Mouse (Mus musculus) layer of hippocampus, postnatal 36 days (tissue): ENCODE measurements around the gene Olfr569. TPM values are rescaled to one million over a fixed set of nuclear protein-coding genes. Genes with fewer than 3 reads are reported as not detected.

Experiments
- DNase-seq, 2 experiments: peaks; one replicate each; pipeline ENCODE4 v3.0.0; 2022
- total RNA-seq, 2 experiments: library from RNA; stranded (reverse); gene quantifications; 2 replicates each; pipeline ENCODE4 v1.2.3; 2021

Gene Olfr569
- total RNA-seq, result not detected

- no peak for DNase-seq
Measured at GRCm38 (mm10) chr7:102890782-102891181, at the start of gene Olfr569. Gene Olfr569, minus strand, starts transcription at chr7:102890882.

DNA sequence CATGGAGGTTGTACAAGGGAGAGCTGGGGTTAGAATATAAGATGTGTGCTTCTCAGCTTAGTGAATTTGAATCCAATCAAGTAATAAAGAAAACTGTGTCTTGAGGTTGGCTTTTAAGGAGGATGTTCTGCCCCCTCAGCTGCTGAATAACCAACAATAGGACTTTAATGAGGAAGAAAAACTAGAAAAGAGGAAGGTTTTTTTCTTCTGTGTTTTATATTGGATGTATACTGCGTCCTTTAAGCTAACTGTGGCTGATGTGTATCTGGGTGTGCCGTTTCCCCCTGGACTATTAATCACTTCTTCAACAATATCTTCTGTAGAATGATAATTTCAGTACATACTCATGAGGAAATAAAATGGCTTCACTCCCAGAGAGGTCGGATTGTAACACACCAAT lies 36.4 kb upstream of the Olfr569 start:
- DNase-seq, result no peak

DNA sequence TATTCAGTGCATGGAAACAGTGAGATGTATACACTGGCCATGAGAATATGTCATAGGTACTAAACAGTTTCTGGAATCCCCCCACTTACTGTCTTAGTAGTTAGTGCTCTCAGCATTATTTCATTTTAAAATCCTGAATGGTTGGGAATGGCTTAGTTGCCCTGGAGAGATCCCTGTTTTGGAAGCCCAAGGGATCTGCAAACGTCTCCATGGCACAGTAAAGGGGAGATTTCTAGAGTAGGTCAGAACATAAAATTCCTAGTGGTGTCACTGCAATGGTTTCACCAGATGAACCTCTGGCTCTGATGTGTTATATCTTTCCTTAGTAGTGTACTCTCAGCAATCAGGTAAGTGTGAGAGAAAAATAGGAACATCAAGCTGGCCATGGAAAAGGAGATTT lies 33.4 kb upstream of the Olfr569 start, which contains the start of gene Olfr572:
Olfr572 (plus strand) TSS at position 301 of the 400 bp plus-strand sequence.
- no peak for DNase-seq

- DNase-seq, result no peak
Measured at GRCm38 (mm10) chr7:102919632-102920031, 28.9 kb upstream of the Olfr569 start.

DNA sequence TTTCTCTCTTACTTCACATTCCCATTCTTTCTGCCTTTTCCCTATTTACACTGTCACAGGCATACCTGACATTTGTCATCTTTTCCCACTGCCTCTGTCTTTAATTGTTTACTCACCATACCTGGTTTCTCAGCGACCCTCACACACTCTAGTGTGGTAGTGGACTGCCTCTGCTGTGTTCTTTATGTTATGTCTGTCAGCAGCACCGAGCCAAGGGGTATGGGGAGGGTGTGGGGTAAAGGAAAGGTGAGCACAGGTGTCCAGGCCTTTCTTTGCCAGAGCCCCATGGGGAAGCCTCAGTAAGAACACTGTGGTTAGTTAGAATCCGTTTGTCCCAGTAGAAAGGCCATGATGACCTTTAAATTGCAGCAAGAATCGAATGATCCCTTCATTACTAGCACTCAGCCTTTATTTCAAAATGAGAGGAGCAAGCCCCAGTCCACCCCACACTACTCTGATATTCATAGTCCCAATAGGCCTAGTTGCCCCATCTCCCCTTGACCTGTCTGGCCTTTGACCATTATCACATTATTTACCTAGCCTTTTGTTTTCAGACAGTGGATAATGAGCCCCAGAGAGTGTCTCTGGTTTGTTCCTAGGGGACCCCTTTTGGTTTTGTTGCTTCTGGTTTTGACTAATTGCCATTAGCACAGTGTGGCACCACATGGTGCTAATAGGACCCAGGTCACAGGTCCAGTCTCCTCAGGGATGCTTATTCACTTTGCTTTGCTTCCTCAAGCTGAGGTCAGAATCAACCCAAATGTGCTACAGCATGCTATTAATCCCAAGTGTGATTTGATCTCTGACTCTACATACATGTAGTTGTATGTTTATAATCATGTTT lies 26.6 kb upstream of the Olfr569 start, which contains the start of gene Olfr571:
Olfr571 (minus strand) TSS at position 505 of the 844 bp plus-strand sequence.
- no peak for DNase-seq

DNA sequence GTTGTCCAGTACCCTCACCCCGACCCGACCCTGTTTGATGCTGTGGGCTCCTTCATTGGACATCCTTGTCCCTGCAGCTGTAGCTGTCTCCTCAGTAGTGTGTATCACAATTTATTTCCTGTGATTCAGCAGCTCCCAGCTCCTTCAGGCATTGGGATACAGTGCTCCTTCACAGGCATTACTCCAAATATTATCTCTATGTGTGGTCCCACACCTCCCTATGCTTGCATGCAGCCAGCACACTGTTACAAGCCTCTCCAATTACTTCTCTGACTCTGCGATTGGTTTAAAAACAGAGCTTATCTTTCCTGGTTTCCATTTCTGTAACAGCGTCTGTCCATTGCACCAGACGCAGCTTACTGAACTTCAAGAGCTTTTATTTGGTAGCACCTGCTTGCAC lies 25.7 kb upstream of the Olfr569 start:
- no peak for DNase-seq

- DNase-seq, result no peak
Measured at GRCm38 (mm10) chr7:102915261-102915660, 24.6 kb upstream of the Olfr569 start.

DNA sequence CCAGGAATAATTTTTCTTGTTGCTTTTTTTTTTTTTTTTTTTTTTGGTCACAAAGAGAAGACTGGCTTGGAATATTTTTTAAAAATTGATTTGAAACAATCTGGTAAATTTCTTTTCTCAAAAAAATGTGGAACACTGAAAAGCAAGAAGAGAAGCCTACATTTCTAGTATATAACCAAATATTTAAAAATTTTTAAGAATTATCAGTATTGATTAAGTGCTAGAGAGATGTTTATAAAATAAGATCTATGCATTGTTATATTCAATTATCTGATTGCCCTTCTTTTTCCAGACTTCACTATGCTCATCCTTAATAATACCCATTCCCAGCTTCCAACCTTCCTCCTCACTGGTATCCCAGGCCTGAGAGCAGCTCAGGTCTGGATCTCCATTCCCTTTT lies 13.9 kb downstream of the Olfr569 start, which contains the start of gene Olfr568:
Olfr568 (plus strand) TSS at position 301 of the 400 bp plus-strand sequence.
- no peak for DNase-seq

- DNase-seq, result no peak
Measured at GRCm38 (mm10) chr7:102858665-102859064, 32.0 kb downstream of the Olfr569 start, which contains the start of gene Olfr566. Gene Olfr566, minus strand, starts transcription at chr7:102858765.

- DNase-seq, result no peak
Measured at GRCm38 (mm10) chr7:102855807-102856206, 34.9 kb downstream of the Olfr569 start.

Other genes starting within 250 kb of the Olfr569 start
- not detected for gene Olfr555, start 232.1 kb downstream of the Olfr569 start, total RNA-seq
- under 1 TPM in 1 of 2 experiments, not detected in 1; 0.25 TPM for gene Olfr556, start 226.0 kb downstream of the Olfr569 start, total RNA-seq
- 1 to 10 TPM; 7.1 to 8.4 TPM for gene Trim68, start 203.6 kb downstream of the Olfr569 start, total RNA-seq
- under 1 TPM in 1 of 2 experiments, not detected in 1; 0.56 TPM for gene Olfr557, start 195.0 kb downstream of the Olfr569 start, total RNA-seq
- under 1 TPM; 0.47 to 0.51 TPM for gene Olfr558, start 188.7 kb downstream of the Olfr569 start, total RNA-seq
- gene Olfr33, start 171.8 kb downstream of the Olfr569 start, total RNA-seq, result not detected
- gene Olfr559, start 163.4 kb downstream of the Olfr569 start, total RNA-seq, result not detected
- gene Olfr560, start 131.5 kb downstream of the Olfr569 start, total RNA-seq, result not detected
- under 1 TPM; 0.17 to 0.30 TPM for gene Olfr78, start 131.4 kb downstream of the Olfr569 start, total RNA-seq
- gene Olfr561, start 119.7 kb downstream of the Olfr569 start, total RNA-seq, result not detected
- gene Olfr564, start 87.4 kb downstream of the Olfr569 start, total RNA-seq, result not detected
- not detected for gene Olfr566, start 32.1 kb downstream of the Olfr569 start, total RNA-seq
- not detected for gene Olfr568, start 13.8 kb downstream of the Olfr569 start, total RNA-seq
- gene Olfr570, start 3.7 kb upstream of the Olfr569 start, total RNA-seq, result not detected
- gene Olfr571, start 26.7 kb upstream of the Olfr569 start, total RNA-seq, result not detected
- not detected for gene Olfr572, start 33.5 kb upstream of the Olfr569 start, total RNA-seq
- not detected for gene Olfr573-ps1, start 51.7 kb upstream of the Olfr569 start, total RNA-seq
- not detected for gene Olfr574, start 57.6 kb upstream of the Olfr569 start, total RNA-seq
- gene Olfr575, start 67.9 kb upstream of the Olfr569 start, total RNA-seq, result not detected
- gene Olfr576, start 71.8 kb upstream of the Olfr569 start, total RNA-seq, result not detected
- gene Olfr577, start 85.1 kb upstream of the Olfr569 start, total RNA-seq, result not detected
- gene Olfr578, start 98.4 kb upstream of the Olfr569 start, total RNA-seq, result not detected
- not detected for gene Olfr582, start 147.1 kb upstream of the Olfr569 start, total RNA-seq
- not detected for gene Olfr583, start 160.4 kb upstream of the Olfr569 start, total RNA-seq
- not detected for gene Olfr584, start 191.0 kb upstream of the Olfr569 start, total RNA-seq
- not detected for gene Olfr585, start 206.8 kb upstream of the Olfr569 start, total RNA-seq
- not detected for gene Olfr586, start 234.8 kb upstream of the Olfr569 start, total RNA-seq
- gene Olfr588-ps1, start 250.0 kb upstream of the Olfr569 start, total RNA-seq, result not detected